Mouse (Mus musculus) heart, embryonic 13.5 days (tissue): ENCODE measurements at regions not wholly inside any gene's neighbourhood (a gene's known extent, or its start where the extent isn't known, plus 50 kb on each side); places are given as distances from the start of the nearest gene placed in this dataset.

Source experiments
- ATAC-seq: fragments of 200-750 bp; cut with Nextera tagmentation; 2 replicates; pipeline ENCODE4 v1.8.0; 2017; ENCODE audit warnings: moderate TSS enrichment; ENCODE audit not compliant: insufficient number of reproducible peaks, low FRiP score, low TSS enrichment; ENCODE audit errors: extremely low read depth
- H3K27ac ChIP-seq: fragments of 300-500 bp; sonication (generic); replicated peaks from 2 replicates; pipeline ENCODE4 v1.5.1; 2015; ENCODE audit warnings: moderate library complexity, mild to moderate bottlenecking, inconsistent platforms
- H3K27me3 ChIP-seq: fragments of 300-500 bp; sonication (generic); replicated peaks from 2 replicates; pipeline ENCODE4 v1.6.1; 2015; ENCODE audit warnings: mild to moderate bottlenecking, inconsistent platforms
- H3K36me3 ChIP-seq: fragments of 300-500 bp; sonication (generic); 2 replicates; pipeline ENCODE4 v1.6.1; 2015; ENCODE audit warnings: mild to moderate bottlenecking, inconsistent platforms
- H3K4me1 ChIP-seq: fragments of 300-500 bp; sonication (generic); 2 replicates; pipeline ENCODE4 v1.6.1; 2015; ENCODE audit warnings: inconsistent platforms
- H3K4me2 ChIP-seq: fragments of 300-500 bp; sonication (generic); 2 replicates; pipeline ENCODE4 v1.6.1; 2015; ENCODE audit warnings: inconsistent platforms, mild to moderate bottlenecking, moderate library complexity
- H3K4me3 ChIP-seq: fragments of 300-500 bp; sonication (generic); 2 replicates; pipeline ENCODE4 v1.5.1; 2015; ENCODE audit warnings: moderate library complexity, mild to moderate bottlenecking, inconsistent platforms
- H3K9ac ChIP-seq: fragments of 300-500 bp; sonication (generic); 2 replicates; pipeline ENCODE4 v1.6.1; 2015; ENCODE audit warnings: inconsistent platforms, mild to moderate bottlenecking, moderate library complexity
- H3K9me3 ChIP-seq: fragments of 300-500 bp; sonication (generic); 2 replicates; pipeline ENCODE4 v1.6.1; 2016; ENCODE audit warnings: inconsistent platforms
- WGBS: fragments of 180-500 bp; shearing (Covaris S2); methylation state at CpG from one replicate; pipeline ENCODE4 v1.1.7; 2015; ENCODE audit warnings: mixed read lengths; 5-methylcytosine and 5-hydroxymethylcytosine counted together

DNA sequence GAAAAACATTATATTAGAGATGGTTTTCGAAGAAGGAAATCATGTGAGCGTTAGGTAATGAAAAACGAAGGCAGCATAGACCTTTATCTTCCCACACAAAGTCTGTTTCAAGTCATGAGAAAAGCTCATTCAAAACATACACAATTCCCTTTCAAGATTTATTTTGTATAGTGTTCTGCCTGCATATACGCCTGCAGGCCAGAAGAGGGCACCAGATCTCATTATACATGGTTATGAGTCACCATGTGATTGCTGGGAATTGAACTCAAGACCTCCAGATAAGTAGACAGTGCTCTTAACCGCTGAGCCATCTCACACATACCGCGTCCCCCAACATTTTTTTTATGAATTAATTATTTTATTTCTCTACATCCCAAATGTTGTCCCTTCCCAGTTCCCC is 578.3 kb upstream of the Ccdc54 start:
- 58% methylated on average over 7 of the region's 7 CpGs for WGBS
- H3K36me3 ChIP-seq: no peaks in the 10 kb centered on the region
- no peaks in the 10 kb centered on the region for H3K9me3 ChIP-seq
- ATAC-seq: no peak
- H3K27me3 ChIP-seq: no peaks in the 10 kb centered on the region
- no peak overlapping the region for H3K9ac ChIP-seq
- H3K4me2 ChIP-seq: no peak overlapping the region
- no peaks in the 10 kb centered on the region for H3K4me1 ChIP-seq
- H3K27ac ChIP-seq: no peak overlapping the region
- no peak overlapping the region for H3K4me3 ChIP-seq

DNA sequence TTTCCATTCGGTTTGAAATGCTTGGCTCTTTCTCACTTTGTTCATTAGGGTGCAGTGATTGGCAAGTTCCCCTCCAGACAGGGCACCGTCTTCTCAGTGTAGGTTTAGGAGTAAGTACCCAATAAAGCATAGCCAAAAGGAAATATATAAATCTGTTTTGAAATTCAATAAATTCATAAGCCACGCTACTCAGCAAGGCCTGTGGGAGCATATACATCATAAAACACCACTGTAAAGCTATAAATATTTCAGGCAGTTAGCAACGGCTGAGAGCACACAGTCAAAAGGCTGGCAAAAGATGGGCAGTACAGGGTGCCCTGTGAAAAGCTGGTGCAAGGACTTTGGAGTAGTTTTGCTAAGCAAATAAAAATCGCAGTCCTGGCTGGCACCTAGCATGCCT is 569.8 kb upstream of the Ccdc54 start:
- H3K27me3 ChIP-seq: no peaks in the 10 kb centered on the region
- no peak overlapping the region for H3K27ac ChIP-seq
- no peak overlapping the region for H3K9ac ChIP-seq
- H3K9me3 ChIP-seq: no peaks in the 10 kb centered on the region
- no peak overlapping the region for H3K4me2 ChIP-seq
- ATAC-seq: no peak
- no peak overlapping the region for H3K4me3 ChIP-seq
- H3K4me1 ChIP-seq: no peaks in the 10 kb centered on the region
- 76% methylated on average over 5 of the region's 5 CpGs for WGBS
- no peaks in the 10 kb centered on the region for H3K36me3 ChIP-seq

DNA sequence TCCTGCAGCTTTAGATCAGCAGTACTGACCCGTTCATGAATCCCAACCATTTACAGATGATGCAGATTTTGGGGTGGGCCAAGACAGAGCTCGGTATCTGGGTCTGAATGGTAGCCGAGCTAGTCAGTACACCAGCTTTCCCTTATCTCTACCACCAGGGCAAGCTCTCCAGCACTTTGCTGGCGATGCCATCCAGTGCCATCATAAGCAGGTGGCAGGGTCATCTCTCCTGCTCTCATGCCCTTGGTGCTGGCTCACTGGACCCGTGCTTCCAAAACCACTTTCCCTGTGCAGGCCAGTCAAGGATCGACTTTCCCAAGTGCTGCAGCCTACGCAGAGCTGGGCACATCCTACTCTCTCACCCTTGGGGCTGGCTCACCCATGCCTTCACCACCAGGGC is 547.6 kb upstream of the Ccdc54 start:
- H3K36me3 ChIP-seq: no peaks in the 10 kb centered on the region
- WGBS: 76% methylated on average over 7 of the region's 7 CpGs
- no peak overlapping the region for H3K9ac ChIP-seq
- H3K4me2 ChIP-seq: no peak overlapping the region
- no peak overlapping the region for H3K4me3 ChIP-seq
- ATAC-seq: no peak
- no peaks in the 10 kb centered on the region for H3K9me3 ChIP-seq
- no peak overlapping the region for H3K27ac ChIP-seq
- no peaks in the 10 kb centered on the region for H3K4me1 ChIP-seq
- H3K27me3 ChIP-seq: no peaks in the 10 kb centered on the region

DNA sequence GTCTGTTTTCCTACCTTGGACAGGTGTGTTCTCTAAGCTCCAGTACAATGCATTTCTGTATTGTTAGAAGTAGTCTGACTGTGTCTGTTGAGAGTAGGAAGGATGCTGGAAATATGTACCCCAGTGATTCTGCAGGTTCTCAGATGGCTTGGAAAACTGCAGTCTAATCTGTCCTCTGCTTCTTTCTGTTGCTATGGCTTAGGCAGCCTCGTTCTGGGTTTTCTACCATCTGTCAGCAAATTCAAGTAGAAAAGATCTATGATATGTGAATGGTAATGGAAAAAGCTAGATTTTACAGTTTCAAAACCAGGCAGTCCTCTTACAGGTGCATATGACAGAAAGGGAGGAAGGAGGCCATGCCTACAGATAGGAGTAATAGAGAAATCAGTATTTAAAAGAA is 528.9 kb upstream of the Ccdc54 start:
- H3K36me3 ChIP-seq: no peaks in the 10 kb centered on the region
- H3K9me3 ChIP-seq: no peaks in the 10 kb centered on the region
- 50% methylated on average over 1 of the region's 1 CpGs for WGBS
- no peak overlapping the region for H3K27ac ChIP-seq
- no peaks in the 10 kb centered on the region for H3K27me3 ChIP-seq
- H3K9ac ChIP-seq: no peak overlapping the region
- ATAC-seq: no peak
- H3K4me2 ChIP-seq: no peak overlapping the region
- peaks cover 4% of the 10 kb centered on the region; the same call in 1 of the 2 replicates for H3K4me1 ChIP-seq
- no peak overlapping the region for H3K4me3 ChIP-seq

DNA sequence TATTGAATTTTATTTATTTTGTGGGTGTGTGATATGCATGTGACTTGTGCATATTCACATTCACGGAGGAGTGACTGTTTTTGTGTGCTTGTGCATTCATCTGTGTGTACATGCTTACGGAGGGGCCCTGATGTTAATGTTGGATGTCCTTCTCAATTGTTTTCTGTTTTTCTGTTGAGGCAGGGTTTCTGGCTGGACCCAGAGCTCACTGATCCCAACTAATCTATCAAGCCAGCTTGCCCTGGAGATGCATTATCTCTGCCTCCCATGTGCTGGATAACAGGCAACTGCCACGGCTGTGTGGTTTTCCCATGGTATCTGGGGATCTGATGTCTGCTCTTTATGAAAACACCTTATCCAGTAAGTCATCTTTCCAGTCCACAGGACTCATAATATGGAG is 527.4 kb upstream of the Ccdc54 start:
- Histone ChIP-seq H3K27ac (no peak overlapping the region), H3K9ac (no peak overlapping the region), H3K9me3 (no peaks in the 10 kb centered on the region), H3K4me3 (no peak overlapping the region), H3K4me2 (peak overlapping the region; percentile 56), H3K36me3 (no peaks in the 10 kb centered on the region), H3K27me3 (no peaks in the 10 kb centered on the region), H3K4me1 (peaks cover 4% of the 10 kb centered on the region; the same call in 1 of the 2 replicates)
- ATAC-seq: no peak
- WGBS: 53% methylated on average over 3 of the region's 3 CpGs

DNA sequence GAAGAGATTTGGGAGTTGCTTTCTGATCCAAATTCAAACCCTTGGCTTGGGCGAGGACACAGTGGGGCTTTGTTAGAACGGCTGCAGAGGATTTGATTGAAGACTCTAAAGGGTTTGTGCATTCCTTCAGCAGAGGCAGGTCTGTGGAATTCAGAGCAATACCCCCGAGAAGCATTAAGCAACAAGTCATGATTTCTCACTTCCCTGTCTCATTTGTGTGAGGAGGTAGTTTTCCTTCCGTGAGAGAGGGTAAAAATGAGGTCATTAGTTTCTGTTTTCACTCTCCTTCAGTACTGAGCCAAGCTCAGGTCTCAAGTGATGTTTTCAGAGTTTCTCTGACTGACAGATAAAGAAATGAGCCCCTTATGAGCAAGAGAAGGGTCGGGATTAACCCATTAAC is 526.9 kb upstream of the Ccdc54 start:
- peak overlapping the region; percentile 62; the same call in 1 of the 2 replicates for H3K9ac ChIP-seq
- ATAC-seq: no peak
- WGBS: 17% methylated on average over 5 of the region's 5 CpGs
- no peaks in the 10 kb centered on the region for H3K9me3 ChIP-seq
- peaks cover 4% of the 10 kb centered on the region; the same call in 1 of the 2 replicates for H3K4me1 ChIP-seq
- H3K4me2 ChIP-seq: peak overlapping the region; percentile 56
- H3K36me3 ChIP-seq: no peaks in the 10 kb centered on the region
- H3K27me3 ChIP-seq: no peaks in the 10 kb centered on the region
- peak overlapping the region; percentile 24 for H3K4me3 ChIP-seq
- H3K27ac ChIP-seq: no peak overlapping the region

DNA sequence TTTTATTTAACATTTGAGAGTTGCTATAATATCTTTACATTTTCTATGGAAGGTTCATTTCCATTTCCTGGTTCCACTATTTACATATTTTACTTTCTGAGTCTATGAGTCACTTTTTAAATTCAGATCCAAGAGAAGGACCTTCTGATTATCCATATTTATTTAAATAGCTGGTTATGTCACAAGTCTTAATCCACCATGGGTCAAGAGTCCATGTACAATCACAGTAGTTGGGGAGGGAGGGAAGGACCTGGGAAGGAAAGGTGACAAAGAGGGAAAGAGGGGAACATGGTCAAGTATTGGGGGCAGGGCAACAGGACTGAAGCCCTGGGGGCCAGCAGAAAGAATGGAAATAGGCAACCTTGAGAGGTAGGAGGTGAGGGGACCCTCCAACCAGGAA is 518.9 kb upstream of the Ccdc54 start:
- ATAC-seq: no peak
- H3K36me3 ChIP-seq: no peaks in the 10 kb centered on the region

DNA sequence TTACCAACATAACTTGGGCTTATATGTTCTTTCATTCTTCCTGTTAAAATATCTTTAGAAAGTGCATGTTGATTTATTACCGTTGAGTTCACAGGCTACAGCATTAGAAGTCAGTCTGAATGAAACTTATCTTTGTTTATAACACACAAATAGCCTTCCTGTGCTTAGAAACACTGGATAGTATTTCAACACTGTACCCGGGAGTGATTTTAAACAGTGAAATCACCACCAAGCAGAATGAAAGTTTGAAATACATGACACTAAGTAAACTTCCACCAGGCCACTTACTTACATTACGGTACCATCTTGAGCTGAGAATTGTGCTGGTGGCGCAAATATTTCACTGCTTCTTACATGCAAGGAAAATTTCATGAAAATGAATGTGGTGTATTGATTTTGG is 516.5 kb upstream of the Ccdc54 start:
- no peak overlapping the region for H3K4me3 ChIP-seq
- ATAC-seq: no peak
- H3K4me2 ChIP-seq: no peak overlapping the region
- H3K9me3 ChIP-seq: no peaks in the 10 kb centered on the region
- no peak overlapping the region for H3K9ac ChIP-seq
- H3K4me1 ChIP-seq: no peaks in the 10 kb centered on the region
- 57% methylated on average over 4 of the region's 4 CpGs for WGBS
- H3K27ac ChIP-seq: no peak overlapping the region
- no peaks in the 10 kb centered on the region for H3K36me3 ChIP-seq
- no peaks in the 10 kb centered on the region for H3K27me3 ChIP-seq

More for the DNA sequence above, 518.9 kb upstream of the Ccdc54 start:
- Histone ChIP-seq H3K4me2 (no peak overlapping the region), H3K4me3 (no peak overlapping the region), H3K9me3 (no peaks in the 10 kb centered on the region), H3K4me1 (no peaks in the 10 kb centered on the region), H3K9ac (no peak overlapping the region), H3K27ac (no peak overlapping the region), H3K27me3 (no peaks in the 10 kb centered on the region)

DNA sequence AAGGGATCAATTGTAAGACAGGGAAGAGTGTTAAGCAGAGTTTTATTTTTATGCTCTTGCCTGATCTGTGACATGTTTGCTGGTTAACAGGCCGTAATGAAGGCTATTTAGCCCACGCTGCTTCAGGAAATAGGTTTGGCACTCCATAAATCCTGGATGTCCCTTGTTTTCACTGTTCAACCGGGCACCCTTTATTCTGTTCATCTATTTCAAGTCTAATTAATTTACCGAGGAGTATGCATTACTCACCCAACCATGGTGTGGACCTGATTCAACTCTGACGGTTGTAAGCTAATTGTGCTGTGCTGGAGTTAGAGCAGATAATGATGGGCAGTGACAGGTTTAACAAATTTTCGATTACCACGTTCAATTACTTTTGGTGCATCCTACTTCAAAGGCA is 495.6 kb upstream of the Ccdc54 start:
- Histone ChIP-seq H3K9me3 (no peaks in the 10 kb centered on the region), H3K27ac (no peak overlapping the region), H3K4me1 (no peaks in the 10 kb centered on the region), H3K36me3 (no peaks in the 10 kb centered on the region), H3K9ac (no peak overlapping the region), H3K27me3 (no peaks in the 10 kb centered on the region), H3K4me2 (no peak overlapping the region), H3K4me3 (no peak overlapping the region)
- WGBS: 82% methylated on average over 7 of the region's 7 CpGs
- ATAC-seq: no peak

DNA sequence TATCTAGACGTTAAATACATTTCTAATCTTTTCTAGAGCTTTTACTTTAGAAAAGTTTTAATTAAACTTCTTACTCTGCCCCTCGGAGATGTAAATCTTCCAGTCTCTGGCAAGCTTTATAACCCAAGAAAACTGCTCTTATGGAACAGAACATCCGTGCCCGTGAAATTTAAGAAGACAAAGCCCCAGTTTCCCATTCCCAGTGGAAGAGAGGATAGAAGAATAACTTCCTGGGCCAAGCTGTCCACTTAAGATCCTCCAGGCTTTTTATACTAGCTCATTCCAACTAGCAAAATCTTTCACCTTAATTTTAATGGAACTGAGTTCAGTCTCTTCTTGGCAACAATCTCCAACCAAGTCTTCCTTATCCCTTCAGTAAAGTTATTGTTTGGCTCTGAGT is 489.2 kb upstream of the Ccdc54 start:
- WGBS: 73% methylated on average over 4 of the region's 4 CpGs
- H3K4me3 ChIP-seq: no peak overlapping the region
- no peaks in the 10 kb centered on the region for H3K36me3 ChIP-seq
- no peaks in the 10 kb centered on the region for H3K27me3 ChIP-seq
- no peak overlapping the region for H3K27ac ChIP-seq
- no peak overlapping the region for H3K9ac ChIP-seq
- ATAC-seq: no peak
- H3K4me1 ChIP-seq: no peaks in the 10 kb centered on the region
- H3K4me2 ChIP-seq: no peak overlapping the region
- H3K9me3 ChIP-seq: no peaks in the 10 kb centered on the region

DNA sequence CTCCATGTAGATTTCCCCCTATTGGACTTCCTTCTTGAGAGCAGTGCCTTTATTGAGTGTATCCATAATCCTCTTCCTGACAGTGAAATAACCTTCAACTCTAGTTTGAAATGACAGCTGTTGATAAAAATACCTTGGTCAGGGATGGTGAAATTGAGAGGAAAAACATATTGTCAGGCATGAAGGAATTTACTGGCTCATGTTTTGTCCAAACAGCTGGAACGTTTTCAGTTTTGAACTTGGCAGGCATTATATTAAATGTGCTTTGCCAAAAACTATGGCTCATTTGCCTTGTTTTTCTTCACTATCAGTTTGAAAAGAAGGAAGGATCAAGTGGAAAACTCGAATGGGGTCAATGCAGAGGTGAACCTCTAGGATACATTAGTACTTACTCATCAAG is 457.7 kb upstream of the Ccdc54 start:
- H3K4me2 ChIP-seq: no peak overlapping the region
- peaks cover 5% of the 10 kb centered on the region; the same call in 1 of the 2 replicates for H3K4me1 ChIP-seq
- no peak overlapping the region for H3K9ac ChIP-seq
- H3K4me3 ChIP-seq: no peak overlapping the region
- H3K27me3 ChIP-seq: no peaks in the 10 kb centered on the region
- H3K27ac ChIP-seq: no peak overlapping the region
- no peaks in the 10 kb centered on the region for H3K9me3 ChIP-seq
- ATAC-seq: no peak
- WGBS: 35% methylated on average over 2 of the region's 2 CpGs
- H3K36me3 ChIP-seq: no peaks in the 10 kb centered on the region

DNA sequence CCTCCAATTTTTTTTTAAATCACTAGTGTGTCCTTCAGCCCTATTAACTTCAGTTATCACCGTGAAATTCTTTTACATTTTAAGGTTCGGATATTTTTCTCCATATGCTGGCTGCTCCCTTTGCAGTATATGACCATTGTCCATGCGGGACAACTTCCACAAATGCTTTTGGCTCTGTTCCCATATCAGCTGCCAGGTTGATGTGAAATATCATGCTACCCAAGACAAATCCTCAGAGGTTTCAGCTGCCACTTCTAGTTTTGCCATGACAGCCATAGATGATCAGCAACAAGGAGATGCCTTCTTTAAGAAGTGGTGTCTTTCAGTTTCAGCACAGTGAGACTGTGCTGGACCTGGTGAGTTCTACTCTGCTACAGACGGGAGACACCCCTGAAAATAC is 457.2 kb upstream of the Ccdc54 start:
- no peak overlapping the region for H3K9ac ChIP-seq
- no peak overlapping the region for H3K4me3 ChIP-seq
- H3K36me3 ChIP-seq: no peaks in the 10 kb centered on the region
- H3K4me1 ChIP-seq: peaks cover 5% of the 10 kb centered on the region; the same call in 1 of the 2 replicates
- H3K27me3 ChIP-seq: no peaks in the 10 kb centered on the region
- no peaks in the 10 kb centered on the region for H3K9me3 ChIP-seq
- no peak overlapping the region for H3K27ac ChIP-seq
- ATAC-seq: no peak
- no peak overlapping the region for H3K4me2 ChIP-seq
- WGBS: 73% methylated on average over 4 of the region's 4 CpGs

DNA sequence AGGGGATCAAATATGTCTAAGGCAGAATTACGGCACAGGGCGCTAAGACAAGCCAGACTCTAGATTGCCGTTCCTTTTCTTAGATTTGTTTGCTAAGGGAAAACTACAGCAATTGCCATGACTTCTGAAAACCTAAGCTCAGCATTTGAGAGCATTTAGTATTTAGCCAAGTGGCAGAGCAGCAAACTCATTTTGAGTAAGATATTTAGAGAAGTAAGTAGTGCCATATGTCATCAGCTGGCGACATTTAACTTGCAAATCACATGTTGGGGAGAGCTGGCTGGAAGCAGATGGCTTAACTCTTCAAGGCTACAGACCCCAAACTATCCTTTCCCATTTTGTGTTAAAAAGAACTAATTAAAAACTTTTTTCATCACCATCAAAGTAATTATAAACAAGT is 450.4 kb upstream of the Ccdc54 start:
- no peak overlapping the region for H3K9ac ChIP-seq
- ATAC-seq: no peak
- H3K4me3 ChIP-seq: no peak overlapping the region
- H3K36me3 ChIP-seq: no peaks in the 10 kb centered on the region
- H3K27me3 ChIP-seq: no peaks in the 10 kb centered on the region
- no peaks in the 10 kb centered on the region for H3K9me3 ChIP-seq
- WGBS: 77% methylated on average over 4 of the region's 4 CpGs
- no peak overlapping the region for H3K27ac ChIP-seq
- no peaks in the 10 kb centered on the region for H3K4me1 ChIP-seq
- no peak overlapping the region for H3K4me2 ChIP-seq
